Mouse (Mus musculus): Measurements from ENCODE around the gene Pitpnm2. TPM values are rescaled to one million over a fixed set of nuclear protein-coding genes. Genes with fewer than 3 reads are reported as not detected.

Gene Pitpnm2
- total and polyA plus RNA-seq, 3 experiments: 9.0 to 35.6 (median 24.1) TPM

DNA sequence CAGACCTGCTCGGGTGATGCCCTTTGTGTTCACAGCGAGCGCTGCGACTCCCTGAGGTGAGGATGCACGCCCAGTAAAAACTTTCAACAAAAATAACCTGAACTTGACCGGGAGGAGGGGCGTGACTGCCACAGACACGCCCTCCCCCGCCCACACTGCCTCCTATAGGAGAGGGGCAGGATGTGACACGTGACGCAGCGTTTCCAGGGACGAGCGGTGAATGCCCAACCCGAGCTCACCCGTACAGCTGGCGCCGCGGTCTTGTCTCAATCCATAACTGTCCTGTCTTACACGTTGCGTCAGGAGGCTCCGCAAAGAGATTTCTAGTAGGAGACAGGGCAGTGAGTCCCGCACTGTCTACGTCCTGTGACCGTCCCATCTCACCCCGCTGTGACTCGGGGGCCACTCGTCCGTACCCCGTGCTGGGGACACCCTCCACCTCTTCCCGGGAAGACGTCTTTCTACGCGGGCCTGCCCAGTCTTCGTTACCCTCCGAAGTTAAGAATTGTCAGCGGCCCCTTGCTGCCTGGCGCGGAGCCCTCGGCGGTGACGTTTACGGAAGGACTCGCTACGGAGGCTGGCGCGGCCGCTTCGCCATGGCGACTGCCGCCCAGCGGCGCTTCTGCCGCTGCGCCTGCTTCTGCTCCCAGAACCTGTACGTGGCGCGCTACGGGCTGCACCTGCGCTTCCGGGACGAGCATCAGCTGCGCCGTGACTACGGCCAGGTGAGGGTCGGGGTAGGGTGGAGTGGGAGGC lies 137.6 kb downstream of the Pitpnm2 start, which contains the start of gene Ogfod2:
TSS of gene Ogfod2 (plus strand) at position 556 of the 756 bp plus-strand sequence.
- DNase-seq (ENCODE audit: low spot score) (peak; percentile 99), ATAC-seq (ENCODE audit: extremely low read depth, insufficient number of reproducible peaks, low FRiP score, poor library complexity, severe bottlenecking) (peak; percentile 87)
- H3K9me3 ChIP-seq (replicated peaks): peaks cover 4% of the 10 kb centered on the region; the same call in 1 of the 2 replicates
- peaks cover 48% of the 10 kb centered on the region for H3K4me1 ChIP-seq (ENCODE audit: insufficient read depth, low read depth, low read length)
- no peaks in the 10 kb centered on the region for H3K27me3 ChIP-seq (ENCODE audit: insufficient read depth, low read length)
- TF ChIP-seq POLR2AphosphoS5 (IDR thresholded peaks at IDR 0.05; ENCODE audit: insufficient replicate concordance, low read depth, low read length): no peak
- no peak for TF ChIP-seq GATA1 (IDR thresholded peaks at IDR 0.05; ENCODE audit: borderline replicate concordance, low read length)
- no peak for TF ChIP-seq TAL1 (conservative IDR thresholded peaks at IDR 0.05; ENCODE audit: low read depth, low read length)
- no peak for TF ChIP-seq GATA2 (IDR thresholded peaks at IDR 0.05; ENCODE audit: borderline replicate concordance, low read depth, low read length)
- no peak for TF ChIP-seq CTCF (IDR thresholded peaks at IDR 0.05; ENCODE audit: low read depth, low read length)
- H3K36me3 ChIP-seq (replicated peaks): peaks cover 32% of the 10 kb centered on the region
- peak within 1 kb of the TSS; percentile 91 for H3K4me3 ChIP-seq (ENCODE audit: low read depth, low read length)

DNA sequence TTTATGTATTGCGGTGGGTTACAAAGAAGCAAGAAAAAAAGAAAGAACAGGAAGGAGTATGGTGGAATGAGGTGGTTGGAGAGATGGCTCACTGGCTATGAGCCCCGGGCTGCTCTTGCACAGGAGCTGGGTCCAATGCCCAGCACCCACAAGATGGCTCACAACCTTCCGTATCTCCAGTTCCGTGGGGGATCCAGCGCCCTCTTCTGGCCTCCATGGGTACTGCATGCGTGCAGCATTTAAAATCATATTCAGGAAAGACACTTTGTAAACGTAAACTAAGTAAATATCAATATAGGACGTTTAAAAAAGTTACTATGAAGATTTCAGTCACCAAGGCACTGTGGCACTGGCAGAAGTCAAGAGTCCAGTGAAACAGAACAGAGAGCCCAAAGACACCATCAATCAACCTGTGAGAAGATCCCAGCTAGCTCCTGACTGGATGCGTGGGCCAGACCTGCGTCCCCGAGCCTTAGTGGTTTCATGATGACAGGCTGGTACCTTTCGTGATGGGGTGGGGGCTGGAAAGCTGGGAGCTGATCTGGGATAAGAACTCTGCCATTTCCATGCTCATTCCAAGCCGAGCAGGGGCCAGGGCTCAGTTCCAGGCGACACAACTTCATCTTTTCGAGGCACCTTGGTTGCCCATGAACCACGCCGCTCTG lies 138.4 kb downstream of the Pitpnm2 start:
- Histone ChIP-seq H3K4me1 (ENCODE audit: insufficient read depth, low read depth, low read length) (peaks cover 42% of the 10 kb centered on the region), H3K27me3 (ENCODE audit: insufficient read depth, low read length) (no peaks in the 10 kb centered on the region), H3K36me3 (replicated peaks) (peaks cover 26% of the 10 kb centered on the region), H3K9me3 (replicated peaks) (peaks cover 4% of the 10 kb centered on the region; the same call in 1 of the 2 replicates), H3K4me3 (ENCODE audit: low read depth, low read length) (peak overlapping the region; percentile 91)
- TF ChIP-seq TAL1 (conservative IDR thresholded peaks at IDR 0.05; ENCODE audit: low read depth, low read length) (no peak), GATA2 (IDR thresholded peaks at IDR 0.05; ENCODE audit: borderline replicate concordance, low read depth, low read length) (no peak), GATA1 (IDR thresholded peaks at IDR 0.05; ENCODE audit: borderline replicate concordance, low read length) (no peak), POLR2AphosphoS5 (IDR thresholded peaks at IDR 0.05; ENCODE audit: insufficient replicate concordance, low read depth, low read length) (no peak), CTCF (IDR thresholded peaks at IDR 0.05; ENCODE audit: low read depth, low read length) (peak; percentile 92)
- no peak for ATAC-seq (ENCODE audit: extremely low read depth, insufficient number of reproducible peaks, low FRiP score, poor library complexity, severe bottlenecking)
- no peak for DNase-seq (ENCODE audit: low spot score)

DNA sequence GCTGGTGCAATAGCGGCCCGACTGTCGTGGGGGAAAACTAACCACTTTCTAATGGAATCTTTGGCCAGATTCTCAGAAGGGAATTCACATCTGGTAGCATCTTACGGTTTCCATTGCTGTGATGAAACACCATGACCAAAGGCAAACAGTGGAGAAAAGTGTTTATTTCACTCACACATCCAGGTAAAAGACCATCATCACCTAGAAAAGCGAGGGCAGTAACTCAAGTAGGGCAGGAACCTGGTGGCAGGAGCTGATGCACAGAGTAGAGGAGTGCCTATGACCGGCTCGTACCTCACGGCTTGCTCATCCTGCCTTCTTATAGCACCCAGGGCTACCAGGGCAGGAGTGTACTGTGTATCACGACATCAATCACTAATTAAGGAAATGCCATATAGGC lies 146.0 kb downstream of the Pitpnm2 start:
- Histone ChIP-seq H3K36me3 (replicated peaks) (no peaks in the 10 kb centered on the region), H3K4me3 (ENCODE audit: low read depth, low read length) (no peak overlapping the region), H3K27me3 (ENCODE audit: insufficient read depth, low read length) (peaks cover 9% of the 10 kb centered on the region), H3K9me3 (replicated peaks) (no peaks in the 10 kb centered on the region; the same call in 1 of the 2 replicates), H3K4me1 (ENCODE audit: insufficient read depth, low read depth, low read length) (no peaks in the 10 kb centered on the region)
- TF ChIP-seq GATA2 (IDR thresholded peaks at IDR 0.05; ENCODE audit: borderline replicate concordance, low read depth, low read length): no peak
- TF ChIP-seq CTCF (IDR thresholded peaks at IDR 0.05; ENCODE audit: low read depth, low read length): no peak
- no peak for TF ChIP-seq POLR2AphosphoS5 (IDR thresholded peaks at IDR 0.05; ENCODE audit: insufficient replicate concordance, low read depth, low read length)
- TF ChIP-seq GATA1 (IDR thresholded peaks at IDR 0.05; ENCODE audit: borderline replicate concordance, low read length): no peak
- TF ChIP-seq TAL1 (conservative IDR thresholded peaks at IDR 0.05; ENCODE audit: low read depth, low read length): no peak
- ATAC-seq (ENCODE audit: extremely low read depth, insufficient number of reproducible peaks, low FRiP score, poor library complexity, severe bottlenecking): no peak
- no peak for DNase-seq (ENCODE audit: low spot score)

DNA sequence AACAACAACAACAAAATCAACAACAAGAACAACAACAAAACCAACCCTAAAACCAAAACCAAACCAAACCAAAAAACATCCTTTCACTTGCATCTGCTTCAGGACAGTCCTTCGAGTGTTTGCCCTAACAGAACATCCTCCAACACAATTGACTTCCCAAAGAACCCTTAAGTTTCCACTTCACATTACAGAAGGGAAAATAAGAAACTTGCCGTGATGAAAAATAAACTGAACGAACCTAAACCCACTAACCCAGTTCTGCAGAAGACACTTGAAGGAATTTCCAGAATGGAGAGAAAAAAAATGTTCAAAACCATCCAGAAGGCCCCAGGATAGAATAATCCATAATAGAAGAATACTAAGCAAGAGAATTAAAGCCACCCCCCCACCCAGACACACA lies 146.5 kb downstream of the Pitpnm2 start:
- Histone ChIP-seq H3K27me3 (ENCODE audit: insufficient read depth, low read length) (peaks cover 11% of the 10 kb centered on the region), H3K4me1 (ENCODE audit: insufficient read depth, low read depth, low read length) (no peaks in the 10 kb centered on the region), H3K36me3 (replicated peaks) (no peaks in the 10 kb centered on the region), H3K9me3 (replicated peaks) (no peaks in the 10 kb centered on the region; the same call in 1 of the 2 replicates), H3K4me3 (ENCODE audit: low read depth, low read length) (no peak overlapping the region)
- DNase-seq (ENCODE audit: low spot score) (no peak), ATAC-seq (ENCODE audit: extremely low read depth, insufficient number of reproducible peaks, low FRiP score, poor library complexity, severe bottlenecking) (no peak)
- no peak for TF ChIP-seq TAL1 (conservative IDR thresholded peaks at IDR 0.05; ENCODE audit: low read depth, low read length)
- no peak for TF ChIP-seq CTCF (IDR thresholded peaks at IDR 0.05; ENCODE audit: low read depth, low read length)
- no peak for TF ChIP-seq GATA1 (IDR thresholded peaks at IDR 0.05; ENCODE audit: borderline replicate concordance, low read length)
- TF ChIP-seq POLR2AphosphoS5 (IDR thresholded peaks at IDR 0.05; ENCODE audit: insufficient replicate concordance, low read depth, low read length): no peak
- TF ChIP-seq GATA2 (IDR thresholded peaks at IDR 0.05; ENCODE audit: borderline replicate concordance, low read depth, low read length): no peak

DNA sequence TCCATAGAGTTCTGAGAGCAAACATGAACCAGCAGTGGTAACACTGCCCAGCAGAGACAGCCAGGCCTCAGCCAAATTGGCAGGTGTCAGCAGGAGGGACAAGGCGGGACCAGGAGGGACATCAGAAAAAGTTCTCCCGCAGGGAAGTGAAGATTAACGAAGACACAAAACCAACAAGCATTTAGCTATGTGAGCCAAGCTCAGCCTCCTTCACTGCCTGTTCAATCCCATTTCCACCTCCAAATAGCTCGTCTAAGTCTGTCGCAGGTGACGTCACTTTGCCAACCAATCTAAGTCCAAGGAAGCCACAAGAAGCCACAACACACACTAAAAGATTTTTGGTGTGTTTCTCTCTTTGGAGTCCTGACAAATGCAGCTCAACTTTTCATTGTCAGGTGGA lies 147.2 kb downstream of the Pitpnm2 start:
- DNase-seq (ENCODE audit: low spot score) (no peak), ATAC-seq (ENCODE audit: extremely low read depth, insufficient number of reproducible peaks, low FRiP score, poor library complexity, severe bottlenecking) (no peak)
- Histone ChIP-seq H3K4me1 (ENCODE audit: insufficient read depth, low read depth, low read length) (no peaks in the 10 kb centered on the region), H3K27me3 (ENCODE audit: insufficient read depth, low read length) (peaks cover 12% of the 10 kb centered on the region), H3K36me3 (replicated peaks) (no peaks in the 10 kb centered on the region), H3K9me3 (replicated peaks) (no peaks in the 10 kb centered on the region; the same call in 1 of the 2 replicates), H3K4me3 (ENCODE audit: low read depth, low read length) (no peak overlapping the region)
- TF ChIP-seq TAL1 (conservative IDR thresholded peaks at IDR 0.05; ENCODE audit: low read depth, low read length): no peak
- TF ChIP-seq GATA1 (IDR thresholded peaks at IDR 0.05; ENCODE audit: borderline replicate concordance, low read length): no peak
- no peak for TF ChIP-seq GATA2 (IDR thresholded peaks at IDR 0.05; ENCODE audit: borderline replicate concordance, low read depth, low read length)

All from G1E (cell line).